Comparison of ENCODE assay signal across 8 mouse cellular contexts in genomic region chr12:111677882-111678669, GRCm38 (mm10). TPM values are rescaled to one million over a fixed set of nuclear protein-coding genes. Genes with fewer than 3 reads are reported as not detected.
A peak's percentile ranks its signal among the peaks of the same experiment; 100 is the strongest.
DNase-seq lines count a peak whose midpoint lies in the region; ATAC-seq lines count a peak whose summit lies in the region.

Gene Trmt61a (plus strand): TSS chr12:111678105.

- peak; percentile 86 for DNase-seq in 3134 (ENCODE audit: extremely low read depth, insufficient read length, low spot score)
- peak; percentile 92 for DNase-seq in adrenal gland, postnatal 10 days
- DNase-seq in embryonic facial prominence, embryonic 10.5 days (ENCODE audit: low spot score), result peak; percentile 93
- no peak for DNase-seq in gonadal fat pad, adult 2 months (ENCODE audit: low read depth)
- peak; percentile 98 for DNase-seq in midbrain, embryonic 14.5 days
- DNase-seq in spleen, adult 12 weeks (ENCODE audit: low spot score), result peak; percentile 81

- peak within 1 kb of the TSS; percentile 79 for H3K9ac ChIP-seq in intestine, embryonic 16.5 days (ENCODE audit: low read depth, low read length)
- peak within 1 kb of the TSS; percentile 61 for H3K9ac ChIP-seq in limb, embryonic 12.5 days (replicated peaks)
- peak within 1 kb of the TSS; percentile 65 for H3K9ac ChIP-seq in midbrain, embryonic 14.5 days (replicated peaks; ENCODE audit: low read length)

- H3K36me3 ChIP-seq in embryonic facial prominence, embryonic 10.5 days (replicated peaks), result peaks cover 34% of the 10 kb centered on the region
- no peaks in the 10 kb centered on the region; the same call in 1 of the 2 replicates for H3K36me3 ChIP-seq in intestine, embryonic 16.5 days (ENCODE audit: control insufficient read depth, insufficient read depth, low read length)
- H3K36me3 ChIP-seq in limb, embryonic 12.5 days, result peaks cover 22% of the 10 kb centered on the region; the same call in 1 of the 2 replicates
- 0 out of 2 replicates have a peak, but pooled peaks cover 15% of the 10 kb centered on the region for H3K36me3 ChIP-seq in midbrain, embryonic 14.5 days (ENCODE audit: control insufficient read depth, insufficient read depth, low read length)

- peaks cover 43% of the 10 kb centered on the region for H3K4me1 ChIP-seq in embryonic facial prominence, embryonic 10.5 days
- peaks cover 49% of the 10 kb centered on the region for H3K4me1 ChIP-seq in intestine, embryonic 16.5 days (ENCODE audit: control insufficient read depth, insufficient read depth, low read length)
- H3K4me1 ChIP-seq in limb, embryonic 12.5 days (replicated peaks), result peaks cover 18% of the 10 kb centered on the region
- peaks cover 14% of the 10 kb centered on the region for H3K4me1 ChIP-seq in midbrain, embryonic 14.5 days (ENCODE audit: control insufficient read depth, insufficient read depth, low read length)

- peak; percentile 67 for ATAC-seq in intestine, embryonic 16.5 days
- ATAC-seq in limb, embryonic 12.5 days (ENCODE audit: insufficient number of reproducible peaks, insufficient read depth, low FRiP score, low TSS enrichment, low read depth), result peak; percentile 64
- peak; percentile 91 for ATAC-seq in midbrain, embryonic 14.5 days (ENCODE audit: low FRiP score, low TSS enrichment)

- no peaks in the 10 kb centered on the region for H3K9me3 ChIP-seq in embryonic facial prominence, embryonic 10.5 days
- H3K9me3 ChIP-seq in intestine, embryonic 16.5 days (ENCODE audit: control insufficient read depth, low read length), result no peaks in the 10 kb centered on the region
- H3K9me3 ChIP-seq in limb, embryonic 12.5 days, result no peaks in the 10 kb centered on the region
- H3K9me3 ChIP-seq in midbrain, embryonic 14.5 days (ENCODE audit: control insufficient read depth, low read length), result no peaks in the 10 kb centered on the region

- peak within 1 kb of the TSS; percentile 92 for H3K4me2 ChIP-seq in intestine, embryonic 16.5 days (ENCODE audit: low read depth, low read length)
- peak within 1 kb of the TSS; percentile 97 for H3K4me2 ChIP-seq in limb, embryonic 12.5 days
- H3K4me2 ChIP-seq in midbrain, embryonic 14.5 days (ENCODE audit: low read length), result peak within 1 kb of the TSS; percentile 93

- peak within 1 kb of the TSS; percentile 76 for H3K4me3 ChIP-seq in embryonic facial prominence, embryonic 10.5 days
- H3K4me3 ChIP-seq in intestine, embryonic 16.5 days (ENCODE audit: low read length), result peak within 1 kb of the TSS; percentile 73
- peak within 1 kb of the TSS; percentile 92 for H3K4me3 ChIP-seq in limb, embryonic 12.5 days (replicated peaks)
- peak within 1 kb of the TSS; percentile 90 for H3K4me3 ChIP-seq in midbrain, embryonic 14.5 days (replicated peaks; ENCODE audit: low read depth, low read length)

- peak within 1 kb of the TSS; percentile 93 for H3K27ac ChIP-seq in embryonic facial prominence, embryonic 10.5 days (replicated peaks)
- peak within 1 kb of the TSS; percentile 99 for H3K27ac ChIP-seq in intestine, embryonic 16.5 days (ENCODE audit: low read length)
- H3K27ac ChIP-seq in limb, embryonic 12.5 days, result peak within 1 kb of the TSS; percentile 93
- H3K27ac ChIP-seq in midbrain, embryonic 14.5 days (replicated peaks; ENCODE audit: low read depth, low read length), result peak within 1 kb of the TSS; percentile 88

- under 1% methylated on average over 51 of the region's 51 CpGs for WGBS in embryonic facial prominence, embryonic 10.5 days
- under 1% methylated on average over 51 of the region's 51 CpGs for WGBS in intestine, embryonic 16.5 days
- WGBS in limb, embryonic 12.5 days, result under 1% methylated on average over 51 of the region's 51 CpGs
- WGBS in midbrain, embryonic 14.5 days, result under 1% methylated on average over 51 of the region's 51 CpGs

- peaks cover 33% of the 10 kb centered on the region for H3K27me3 ChIP-seq in embryonic facial prominence, embryonic 10.5 days (replicated peaks; ENCODE audit: low read depth, poor library complexity, severe bottlenecking)
- no peaks in the 10 kb centered on the region for H3K27me3 ChIP-seq in intestine, embryonic 16.5 days (replicated peaks; ENCODE audit: control insufficient read depth, insufficient read depth, low read length)
- peaks cover 29% of the 10 kb centered on the region for H3K27me3 ChIP-seq in limb, embryonic 12.5 days
- no peaks in the 10 kb centered on the region; the same call in 1 of the 2 replicates for H3K27me3 ChIP-seq in midbrain, embryonic 14.5 days (ENCODE audit: control insufficient read depth, insufficient read depth, low read length)

RNA-seq across cellular contexts. Expression of gene Trmt61a, which starts in this region (rescaled TPM):
- 10 to 100 TPM in 1 of 2 experiments, 1 to 10 TPM in 1; 9.5 to 11.3 TPM for total RNA-seq in adrenal gland, postnatal 10 days (2021)
- 17.7 and 19.6 TPM in 2 replicates for polyA plus RNA-seq in embryonic facial prominence, embryonic 10.5 days (2016; fragmentation: Nextera tagmentation; extraction: Ambion mirVana)
- 27.4 and 32.1 TPM in 2 replicates for polyA plus RNA-seq in gonadal fat pad, adult 2 months (2012; rRNA removed)
- polyA plus RNA-seq in intestine, embryonic 16.5 days (2015; fragmentation: Nextera tagmentation; extraction: Ambion mirVana), result 11.3 and 12.7 TPM in 2 replicates
- 10.4 and 11.4 TPM in 2 replicates for polyA plus RNA-seq in limb, embryonic 12.5 days (2016; fragmentation: Nextera tagmentation; extraction: Ambion mirVana)
- 7.0 and 8.0 TPM in 2 replicates for polyA plus RNA-seq in midbrain, embryonic 14.5 days (2014; fragmentation: Nextera tagmentation; extraction: Ambion mirVana)
